Mouse (Mus musculus): Measurements from ENCODE around the gene Dph3.
A peak's percentile ranks its signal among the peaks of the same experiment; 100 is the strongest.
"Not testable (repeated sequence)": the region's sequence is repeated elsewhere in the genome, so short reads cannot be mapped to it uniquely, and the experiment has no call there.

Dph3 gene

GRCm38 (mm10) chr14:32085486-32086201 is at the start of gene Dph3:
TSS of gene Dph3 (minus strand) at chr14:32085729.
- peak; percentile 99 for DNase-seq (ENCODE audit: extremely low spot score, low spot score)

DNA sequence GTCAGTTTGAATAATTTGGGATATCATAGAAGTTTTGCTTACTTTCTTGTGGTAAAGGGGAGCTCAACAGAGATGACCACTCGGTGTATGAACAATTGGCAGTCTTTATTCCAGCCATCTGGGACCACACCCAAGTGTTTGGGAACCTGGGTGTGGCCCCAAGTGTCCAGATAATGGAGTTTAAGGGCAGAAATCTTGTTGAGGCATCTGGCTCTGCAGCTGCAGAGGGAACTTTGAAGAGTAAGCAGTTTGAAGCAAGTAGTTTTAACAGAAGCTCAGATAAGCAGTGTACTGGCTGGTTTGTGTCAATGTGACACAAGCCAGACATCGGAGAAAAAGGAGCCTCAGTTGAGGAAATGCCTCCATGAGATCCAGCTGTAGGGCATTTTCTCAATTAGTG is 48.8 kb upstream of the Dph3 start:
- DNase-seq (ENCODE audit: extremely low spot score, low spot score): no peak

DNA sequence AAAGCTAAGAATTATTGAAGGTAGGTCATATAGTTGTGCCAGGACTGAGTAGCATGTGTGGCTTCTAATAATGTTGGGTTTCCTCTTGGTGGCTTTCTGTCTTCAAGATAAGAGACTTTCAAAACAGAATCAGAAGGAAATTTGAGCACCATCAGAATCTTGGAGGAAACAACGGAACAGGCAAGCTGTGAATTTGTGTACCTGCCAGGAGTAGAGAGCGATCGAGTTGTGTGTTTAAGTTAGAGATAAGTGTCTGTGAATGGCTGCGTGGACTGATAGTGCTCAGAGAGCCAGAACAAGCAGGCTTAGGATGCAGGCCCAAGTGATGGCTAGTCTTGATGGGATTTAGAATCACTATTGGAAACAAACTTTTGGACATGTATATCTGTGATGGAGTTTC is 46.3 kb upstream of the Dph3 start:
- no peak for DNase-seq (ENCODE audit: extremely low spot score, low spot score)

DNA sequence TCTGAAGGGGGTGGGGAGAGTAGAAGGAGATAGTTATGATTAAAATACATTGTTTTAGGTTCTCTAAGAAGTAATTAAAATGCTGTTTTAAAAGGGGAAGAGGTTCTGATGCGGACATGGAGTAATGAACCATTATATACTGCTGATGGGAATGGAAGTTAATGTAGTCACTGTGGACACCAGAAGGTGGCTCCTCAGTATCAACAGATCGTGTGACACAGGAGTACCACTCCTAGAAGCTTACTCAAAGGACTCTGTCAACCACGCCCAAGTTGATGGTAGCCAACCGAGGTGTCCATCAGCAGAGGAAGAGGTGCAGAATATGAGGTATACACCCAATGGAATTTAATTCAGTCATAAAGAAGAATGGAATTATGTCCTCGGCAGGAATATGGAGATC is 42.9 kb upstream of the Dph3 start:
- DNase-seq (ENCODE audit: extremely low spot score, low spot score): no peak

DNA sequence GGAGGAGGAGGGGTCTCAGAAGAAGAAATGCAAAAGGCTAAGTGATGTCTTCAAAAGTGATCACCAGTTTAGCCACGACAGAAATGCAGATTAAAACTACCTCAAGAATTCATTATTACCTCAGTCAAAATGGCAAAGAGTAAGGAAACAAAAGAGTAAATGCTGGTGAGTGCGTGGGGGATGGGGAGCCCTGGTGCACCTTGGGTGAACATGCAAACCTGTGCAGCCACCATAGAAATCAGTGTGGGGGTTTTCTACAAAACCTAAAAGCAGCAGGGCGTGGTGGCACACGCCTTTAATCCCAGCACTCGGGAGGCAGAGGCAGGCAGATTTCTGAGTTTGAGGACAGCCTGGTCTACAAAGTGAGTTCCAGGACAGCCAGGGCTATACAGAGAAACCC is 39.7 kb upstream of the Dph3 start:
- DNase-seq (ENCODE audit: extremely low spot score, low spot score): not testable (repeated sequence)

DNA sequence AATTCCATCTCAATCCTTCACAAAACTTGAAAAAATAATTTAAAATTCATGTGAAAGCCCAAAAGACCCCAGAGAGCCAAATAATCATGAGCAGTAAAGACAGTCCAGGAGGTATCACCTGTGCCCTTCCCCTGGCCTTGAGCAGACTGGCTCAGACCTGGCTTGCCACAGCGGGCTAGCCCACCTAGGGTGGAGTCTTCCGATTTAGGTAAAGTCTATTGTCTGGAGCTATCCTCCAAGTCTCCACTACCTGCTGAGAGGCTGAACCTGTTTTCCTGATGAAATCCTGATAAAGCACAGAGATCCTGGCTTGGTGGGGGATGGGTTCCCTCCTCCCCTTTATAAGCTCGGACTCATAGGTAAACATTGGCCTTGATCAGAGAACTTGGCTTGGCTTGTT is 38.7 kb upstream of the Dph3 start:
- no peak for DNase-seq (ENCODE audit: extremely low spot score, low spot score)

- DNase-seq (ENCODE audit: extremely low spot score, low spot score): no peak
These were observed 36.4 kb upstream of the Dph3 start for GRCm38 (mm10) chr14:32121920-32122315.

- DNase-seq (ENCODE audit: extremely low spot score, low spot score): no peak
These were observed 35.7 kb upstream of the Dph3 start for GRCm38 (mm10) chr14:32120940-32121919.

DNA sequence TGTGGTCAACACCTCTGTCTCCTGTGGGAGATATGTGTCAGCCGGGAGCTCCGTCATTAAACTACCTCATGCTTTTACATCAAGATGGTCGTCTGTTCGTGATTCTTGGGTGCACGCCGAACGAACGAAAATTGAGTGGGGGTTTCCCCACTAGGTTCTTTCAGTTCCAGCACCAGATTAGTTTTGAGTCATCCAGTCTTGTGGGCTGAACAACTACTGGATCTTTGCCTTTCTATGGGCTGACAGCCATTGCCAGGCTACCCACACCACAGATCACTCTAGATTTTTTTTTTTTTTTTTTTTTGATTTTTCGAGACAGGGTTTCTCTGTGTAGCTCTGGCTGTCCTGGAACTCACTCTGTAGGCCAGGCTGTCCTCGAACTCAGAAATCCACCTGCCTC is 26.6 kb upstream of the Dph3 start:
- not testable (repeated sequence) for DNase-seq (ENCODE audit: extremely low spot score, low spot score)

DNA sequence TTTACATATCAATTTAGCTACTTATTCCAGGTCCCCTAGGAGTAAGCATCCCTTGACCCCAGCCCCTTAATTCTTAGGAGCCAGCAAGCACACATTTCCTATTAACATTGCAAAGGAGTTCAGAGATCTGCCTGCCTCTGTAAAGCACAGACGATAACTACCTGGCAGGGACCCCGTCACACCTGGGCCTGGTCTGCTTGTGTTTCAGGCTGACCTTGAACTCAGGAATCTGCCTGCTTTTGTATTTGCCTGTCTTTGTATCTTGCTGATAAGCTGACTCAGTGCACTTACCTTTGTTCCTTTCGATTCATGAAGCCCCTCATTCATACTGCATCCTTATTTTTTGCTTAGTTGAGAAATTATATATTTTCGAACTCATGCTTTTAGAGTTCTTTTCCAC is 21.4 kb upstream of the Dph3 start:
- no peak for DNase-seq (ENCODE audit: extremely low spot score, low spot score)

- no peak for DNase-seq (ENCODE audit: extremely low spot score, low spot score)
These were observed 20.1 kb upstream of the Dph3 start for GRCm38 (mm10) chr14:32105663-32106062.

GRCm38 (mm10) chr14:32103556-32103955 is 18.0 kb upstream of the Dph3 start:
- no peak for DNase-seq (ENCODE audit: extremely low spot score, low spot score)

- DNase-seq (ENCODE audit: extremely low spot score, low spot score): no peak
These were observed 13.4 kb upstream of the Dph3 start for GRCm38 (mm10) chr14:32098951-32099350.

GRCm38 (mm10) chr14:32097691-32098090 is 12.2 kb upstream of the Dph3 start:
- no peak for DNase-seq (ENCODE audit: extremely low spot score, low spot score)

- no peak for DNase-seq (ENCODE audit: extremely low spot score, low spot score)
These were observed 11.2 kb upstream of the Dph3 start for GRCm38 (mm10) chr14:32096740-32097139.

- no peak for DNase-seq (ENCODE audit: extremely low spot score, low spot score)
These were observed 10.1 kb upstream of the Dph3 start for GRCm38 (mm10) chr14:32095646-32096045.

GRCm38 (mm10) chr14:32093500-32094117 is 8.1 kb upstream of the Dph3 start:
- DNase-seq (ENCODE audit: extremely low spot score, low spot score): no peak

- DNase-seq (ENCODE audit: extremely low spot score, low spot score): no peak
These were observed 7.5 kb upstream of the Dph3 start for GRCm38 (mm10) chr14:32093018-32093417.

- no peak for DNase-seq (ENCODE audit: extremely low spot score, low spot score)
These were observed 6.2 kb upstream of the Dph3 start for GRCm38 (mm10) chr14:32091704-32092103.

DNA sequence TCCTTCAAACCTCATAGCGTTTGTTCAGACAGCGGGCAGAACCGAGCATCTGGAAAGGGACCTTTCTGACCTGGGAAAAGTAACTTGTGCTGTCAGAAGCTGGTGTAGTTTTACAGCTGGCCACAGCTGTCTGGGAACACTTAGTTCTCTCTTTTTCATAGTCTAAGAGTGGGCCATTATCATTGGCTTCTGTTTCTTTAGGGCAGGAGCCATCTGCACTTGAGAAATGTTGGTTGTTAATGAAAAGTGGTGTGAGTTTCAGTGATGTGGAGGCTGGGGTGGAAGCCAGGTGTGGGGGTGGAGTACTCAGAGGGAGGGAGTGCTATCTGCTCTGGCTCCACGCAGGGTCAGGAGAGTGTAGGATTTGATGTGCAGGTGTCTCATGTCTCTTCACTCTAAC is 5.6 kb upstream of the Dph3 start:
- peak; percentile 18 for DNase-seq (ENCODE audit: extremely low spot score, low spot score)

- not testable (repeated sequence) for DNase-seq (ENCODE audit: extremely low spot score, low spot score)
These were observed 2.2 kb upstream of the Dph3 start for GRCm38 (mm10) chr14:32087584-32088248.

Measured in neural tube, embryonic 10.5 days (tissue).